Comparison of ENCODE assay signal across 8 mouse cellular contexts in genomic region chr7:4938456-4938855, GRCm38 (mm10). TPM values are rescaled to one million over a fixed set of nuclear protein-coding genes. Genes with fewer than 3 reads are reported as not detected.
DNase-seq lines count a peak whose midpoint lies in the region; ATAC-seq and TF ChIP-seq lines count a peak whose summit lies in the region.

No protein-coding gene starts in this region.

- intact Hi-C loops in heart, postnatal 10 days (cut with DNase I) = loop anchor here (2.0 kb wide), 1 partner anchor 72 kb away; no protein-coding TSS in a partner anchor

- WGBS in liver, postnatal 0 days (ENCODE audit: insufficient replicate concordance) = 49% methylated on average over 2 of the region's 2 CpGs
- WGBS in spleen, adult 2 months = 32% methylated on average over 2 of the region's 2 CpGs

- no peaks in the 10 kb centered on the region for H3K27me3 ChIP-seq in testis, adult 2 months (ENCODE audit: control insufficient read depth, insufficient read depth, low read length)
- H3K27me3 ChIP-seq in liver, postnatal 0 days (ENCODE audit: insufficient read depth, low read length) = no peaks in the 10 kb centered on the region
- H3K27me3 ChIP-seq in spleen, adult 2 months (ENCODE audit: control insufficient read depth, insufficient read depth, low read length) = no peaks in the 10 kb centered on the region

- TF ChIP-seq CTCF in testis, adult 2 months (IDR thresholded peaks at IDR 0.05; ENCODE audit: control insufficient read depth, insufficient read depth, insufficient replicate concordance, low read depth, low read length) = peak; percentile 80; the same call in 1 of the 2 replicates
- TF ChIP-seq CTCF in liver, postnatal 0 days (IDR thresholded peaks at IDR 0.05; ENCODE audit: low read depth) = peak; percentile 95
- TF ChIP-seq CTCF in spleen, adult 2 months (IDR thresholded peaks at IDR 0.05; ENCODE audit: extremely low read depth, insufficient read depth, insufficient read length, insufficient replicate concordance) = peak; percentile 74; the same call in 1 of the 2 replicates

- no peak overlapping the region for H3K4me3 ChIP-seq in testis, adult 2 months (ENCODE audit: control insufficient read depth, low read depth, low read length)
- H3K4me3 ChIP-seq in liver, postnatal 0 days (ENCODE audit: low read depth, low read length) = no peak overlapping the region
- H3K4me3 ChIP-seq in spleen, adult 2 months (ENCODE audit: extremely low read depth, insufficient read depth, insufficient read length) = no peak overlapping the region

- H3K4me1 ChIP-seq in testis, adult 2 months (ENCODE audit: control insufficient read depth, insufficient read depth, low read length) = peaks cover 3% of the 10 kb centered on the region
- H3K4me1 ChIP-seq in liver, postnatal 0 days (ENCODE audit: insufficient read depth) = peaks cover 2% of the 10 kb centered on the region; the same call in 1 of the 2 replicates
- peaks cover 1% of the 10 kb centered on the region; the same call in 1 of the 2 replicates for H3K4me1 ChIP-seq in spleen, adult 2 months (ENCODE audit: control insufficient read depth, insufficient read depth, insufficient read length)

- no peak for TF ChIP-seq POLR2A in testis, adult 2 months (IDR thresholded peaks at IDR 0.05; ENCODE audit: control insufficient read depth, low read depth, low read length)
- no peak for TF ChIP-seq POLR2A in spleen, adult 2 months (IDR thresholded peaks at IDR 0.05; ENCODE audit: low read depth, low read length)

- H3K27ac ChIP-seq in testis, adult 2 months (ENCODE audit: control insufficient read depth, insufficient read depth, low read depth, low read length) = no peak overlapping the region
- no peak overlapping the region for H3K27ac ChIP-seq in liver, postnatal 0 days (ENCODE audit: low read depth)
- no peak overlapping the region for H3K27ac ChIP-seq in spleen, adult 2 months (ENCODE audit: insufficient read depth, low read length)

- TF ChIP-seq EP300 in liver, postnatal 0 days (IDR thresholded peaks at IDR 0.05; ENCODE audit: low read depth) = no peak

- no peaks in the 10 kb centered on the region for H3K9me3 ChIP-seq in liver, postnatal 0 days (ENCODE audit: low read length)

- H3K9ac ChIP-seq in liver, postnatal 0 days (replicated peaks) = no peak overlapping the region

- DNase-seq in frontal cortex, postnatal 36 days (ENCODE audit: low spot score in 2 of 2) = peak; percentile 56 to 64
- no peak for DNase-seq in frontal cortex, postnatal 10 days (ENCODE audit: low spot score in 2 of 2)
- no peak for DNase-seq in testis, postnatal 14 days (ENCODE audit: low spot score)
- DNase-seq in cerebellum, adult 9-10 months = peak; percentile 73
- peak; percentile 77 to 84 for DNase-seq in heart, postnatal 10 days
- peak; percentile 81 for DNase-seq in liver, postnatal 0 days
- peak in 1 of 2 experiments; percentile 77 for DNase-seq in spleen, adult 2 months (ENCODE audit: low read depth in 1 of 2, low spot score in 2 of 2)

- no peak overlapping the region for H3K4me2 ChIP-seq in liver, postnatal 0 days (ENCODE audit: low read depth, low read length)

- no peak for ATAC-seq in liver, postnatal 0 days

- H3K36me3 ChIP-seq in testis, adult 2 months (ENCODE audit: control insufficient read depth, insufficient read depth, low read length) = no peaks in the 10 kb centered on the region
- no peaks in the 10 kb centered on the region for H3K36me3 ChIP-seq in liver, postnatal 0 days (replicated peaks; ENCODE audit: insufficient read depth, low read length)
- H3K36me3 ChIP-seq in spleen, adult 2 months (ENCODE audit: control insufficient read depth, insufficient read depth, low read length) = no peaks in the 10 kb centered on the region

RNA-seq across cellular contexts. Expression of gene Ssc5d, which starts 12.9 kb away (rescaled TPM):
- 0.94 and 1.9 TPM in 2 replicates for polyA plus RNA-seq in testis, adult 2 months (2012; rRNA removed)
- 10 to 100 TPM; 12.5 TPM for total RNA-seq in heart, postnatal 10 days (2021)
- polyA plus RNA-seq in liver, postnatal 0 days (2015; fragmentation: Nextera tagmentation; extraction: Ambion mirVana) = 0.06 TPM in 2 replicates
- 1.7 and 1.8 TPM in 2 replicates for polyA plus RNA-seq in spleen, adult 2 months (2012; rRNA removed)

RNA-seq across cellular contexts. Expression of gene Nat14, which starts 16.6 kb away (rescaled TPM):
- 3.7 and 4.8 TPM in 2 replicates for polyA plus RNA-seq in testis, adult 2 months (2012; rRNA removed)
- 1 to 10 TPM; 4.9 to 5.2 TPM for total RNA-seq in heart, postnatal 10 days (2021)
- 0.09 and 0.20 TPM in 2 replicates for polyA plus RNA-seq in liver, postnatal 0 days (2015; fragmentation: Nextera tagmentation; extraction: Ambion mirVana)
- 2.8 and 3.2 TPM in 2 replicates for polyA plus RNA-seq in spleen, adult 2 months (2012; rRNA removed)

RNA-seq across cellular contexts. Expression of gene Zfp628, which starts 23.4 kb away (rescaled TPM):
- 8.8 and 10.5 TPM in 2 replicates for polyA plus RNA-seq in testis, adult 2 months (2012; rRNA removed)
- 10 to 100 TPM; 11.8 to 13.8 TPM for total RNA-seq in heart, postnatal 10 days (2021)
- 0.90 and 1.0 TPM in 2 replicates for polyA plus RNA-seq in liver, postnatal 0 days (2015; fragmentation: Nextera tagmentation; extraction: Ambion mirVana)
- 19.2 and 26.9 TPM in 2 replicates for polyA plus RNA-seq in spleen, adult 2 months (2012; rRNA removed)

RNA-seq across cellular contexts. Expression of gene Sbk2, which starts 25.8 kb away (rescaled TPM):
- 0.04 and 0.17 TPM in 2 replicates for polyA plus RNA-seq in testis, adult 2 months (2012; rRNA removed)
- 1 to 10 TPM; 7.2 to 9.0 TPM for total RNA-seq in heart, postnatal 10 days (2021)
- 0.09 TPM in 1 of 2 replicates, not detected in the other for polyA plus RNA-seq in liver, postnatal 0 days (2015; fragmentation: Nextera tagmentation; extraction: Ambion mirVana)
- 1.9 TPM in 2 replicates for polyA plus RNA-seq in spleen, adult 2 months (2012; rRNA removed)

RNA-seq across cellular contexts. Expression of gene Gm36210, which starts 32.1 kb away (rescaled TPM):
- 0.65 and 0.79 TPM in 2 replicates for polyA plus RNA-seq in testis, adult 2 months (2012; rRNA removed)
- not detected for total RNA-seq in heart, postnatal 10 days (2021)
- not detected in 2 replicates for polyA plus RNA-seq in liver, postnatal 0 days (2015; fragmentation: Nextera tagmentation; extraction: Ambion mirVana)
- 0.08 TPM in 1 of 2 replicates, not detected in the other for polyA plus RNA-seq in spleen, adult 2 months (2012; rRNA removed)

Comparison
In these comparisons a context has a peak if more than half of its experiments do, and no peak if none do; other contexts are left out.
1. DNase-seq: peak in frontal cortex, postnatal 36 days (2 of 2), cerebellum, adult 9-10 months (single experiment), heart, postnatal 10 days (2 of 2) and liver, postnatal 0 days (single experiment); none in frontal cortex, postnatal 10 days (0 of 2) and testis, postnatal 14 days (single experiment).
2. Peak in every context shown above with its lines, with median percentiles within 50 percentile points of each other: CTCF ChIP-seq.